Mouse (Mus musculus): Measurements from ENCODE around the gene Srrd.

Gene Srrd

DNA sequence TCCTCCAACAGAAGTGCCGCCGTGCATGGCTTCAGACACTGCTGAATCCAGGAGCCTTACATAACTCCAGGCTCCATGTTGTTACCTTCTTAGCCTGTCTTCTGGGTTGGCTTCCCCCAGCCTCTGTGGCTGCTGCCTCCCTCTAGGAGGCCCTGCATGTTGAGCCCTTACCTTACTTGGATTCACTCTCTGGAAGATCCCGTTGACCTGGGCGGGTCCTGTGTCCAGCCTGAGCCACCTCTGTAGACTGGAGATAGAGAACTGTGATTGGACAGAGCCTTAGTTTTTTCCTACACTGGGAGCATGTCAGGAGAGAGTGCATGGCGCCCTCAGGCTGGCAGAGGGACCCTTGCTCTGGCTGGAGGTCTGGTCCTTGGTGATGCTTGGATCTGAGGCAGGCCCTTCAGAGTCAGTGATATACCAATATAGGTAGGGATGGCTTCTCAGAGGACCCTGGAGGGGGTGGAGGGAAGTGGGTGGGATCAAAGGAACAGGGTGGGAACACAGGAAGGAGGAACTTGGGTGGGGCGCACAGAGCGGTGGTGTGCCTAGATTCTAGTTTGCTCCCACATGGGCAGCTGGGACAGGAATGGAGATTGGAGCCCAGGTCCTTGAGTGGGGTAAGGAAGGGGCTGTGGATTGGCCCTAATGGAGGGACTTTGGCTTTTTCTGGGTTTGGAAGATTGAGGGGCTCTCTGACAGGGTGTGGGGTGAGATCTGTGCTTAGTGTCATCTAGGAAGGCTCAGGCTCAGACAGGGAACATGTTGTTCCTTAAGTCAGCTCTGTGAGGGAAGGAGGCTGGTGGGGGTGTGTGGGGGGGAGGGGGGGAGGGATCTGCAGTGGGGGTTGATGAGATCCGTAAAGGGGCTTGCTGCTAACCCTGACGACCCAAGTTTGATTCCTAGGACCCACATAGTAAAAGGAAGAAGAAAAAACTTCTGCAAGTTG, 54.4 kb downstream of the Srrd start:
- DNase-seq (ENCODE audit: low read depth, low spot score), result no peak

- no peak for DNase-seq (ENCODE audit: low read depth, low spot score)
Measured at GRCm38 (mm10) chr5:112287652-112288051, 55.2 kb downstream of the Srrd start.

All from mesoderm, embryonic 11.5 days (tissue).